Mouse (Mus musculus) gastrocnemius, adult 18-20 months (tissue): Measurements from ENCODE around the gene Mmp13. TPM values are rescaled to one million over a fixed set of nuclear protein-coding genes. Genes with fewer than 3 reads are reported as not detected.
"Not testable (repeated sequence)": the region's sequence is repeated elsewhere in the genome, so short reads cannot be mapped to it uniquely, and the experiment has no call there.

ENCODE experiments used
- DNase-seq: peaks from one replicate; pipeline ENCODE4 v3.0.0; 2021; ENCODE audit warnings: low spot score
- long read RNA-seq, 2 experiments: library from polyadenylated mRNA; stranded (forward); transcript quantifications; one replicate each; pipeline ENCODE4 v2.0.0; 2021
- total RNA-seq, 2 experiments: library from RNA; stranded (reverse); gene quantifications; 2 replicates each; pipeline ENCODE4 v1.2.3; 2021

Mmp13 gene
- not detected for total RNA-seq
- long read RNA-seq, experiment 1, result 0 reads
- long read RNA-seq, experiment 2, result 0 reads

GRCm38 (mm10) chr9:7272214-7272613 lies at the start of gene Mmp13:
Mmp13 (plus strand) TSS chr9:7272514.
- DNase-seq, result no peak

- DNase-seq, result no peak
Observed at GRCm38 (mm10) chr9:7238619-7239018, 33.7 kb upstream of the Mmp13 start.

- no peak for DNase-seq
Observed at GRCm38 (mm10) chr9:7239967-7240366, 32.3 kb upstream of the Mmp13 start.

GRCm38 (mm10) chr9:7252797-7253654 lies 19.3 kb upstream of the Mmp13 start:
- no peak for DNase-seq

GRCm38 (mm10) chr9:7261667-7262066 lies 10.6 kb upstream of the Mmp13 start:
- DNase-seq, result no peak

GRCm38 (mm10) chr9:7270071-7270470 lies 2.2 kb upstream of the Mmp13 start:
- no peak for DNase-seq

GRCm38 (mm10) chr9:7282565-7283302 lies 10.4 kb downstream of the Mmp13 start:
- DNase-seq, result no peak

- not testable (repeated sequence) for DNase-seq
Observed at GRCm38 (mm10) chr9:7283303-7283684, 11.0 kb downstream of the Mmp13 start.

GRCm38 (mm10) chr9:7289501-7289900 lies 17.2 kb downstream of the Mmp13 start:
- DNase-seq, result no peak

GRCm38 (mm10) chr9:7289901-7290300 lies 17.6 kb downstream of the Mmp13 start:
- no peak for DNase-seq

- no peak for DNase-seq
Observed at GRCm38 (mm10) chr9:7292132-7292531, 19.8 kb downstream of the Mmp13 start.

GRCm38 (mm10) chr9:7331847-7332246 lies 59.5 kb downstream of the Mmp13 start:
- DNase-seq, result no peak

Other genes with a start within 250 kb of the Mmp13 start
- gene Dync2h1, start 88.1 kb upstream of the Mmp13 start, total RNA-seq, result 1 to 10 TPM; 1.4 to 1.5 TPM
- gene Dcun1d5, start 88.0 kb upstream of the Mmp13 start, total RNA-seq, result 10 to 100 TPM; 68.6 to 73.7 TPM
- not detected for gene Mmp12, start 71.9 kb downstream of the Mmp13 start, total RNA-seq
- gene Mmp1b, start 115.5 kb downstream of the Mmp13 start, total RNA-seq, result not detected
- under 1 TPM; 0.32 to 0.33 TPM for gene Mmp3, start 173.3 kb downstream of the Mmp13 start, total RNA-seq
- gene Mmp10, start 229.8 kb downstream of the Mmp13 start, total RNA-seq, result not detected